Mouse (Mus musculus) limb, embryonic 12.5 days (tissue): Measurements from ENCODE around the gene Fam189b. TPM values are rescaled to one million over a fixed set of nuclear protein-coding genes. Genes with fewer than 3 reads are reported as not detected.

Experiments
- ATAC-seq: fragments of 200-750 bp; cut with Nextera tagmentation; 2 replicates; pipeline ENCODE4 v1.8.0; 2017; ENCODE audit warnings: low read depth, moderate TSS enrichment; ENCODE audit not compliant: insufficient number of reproducible peaks, insufficient read depth, low FRiP score, low TSS enrichment
- H3K27ac ChIP-seq: fragments of 300-500 bp; sonication (generic); 2 replicates; pipeline ENCODE4 v1.5.1; 2016; ENCODE audit warnings: mild to moderate bottlenecking, moderate library complexity
- H3K27me3 ChIP-seq: fragments of 300-500 bp; sonication (generic); 2 replicates; pipeline ENCODE4 v1.6.1; 2016; ENCODE audit warnings: mild to moderate bottlenecking, moderate library complexity
- H3K36me3 ChIP-seq: fragments of 300-500 bp; sonication (generic); 2 replicates; pipeline ENCODE4 v1.6.1; 2016; ENCODE audit warnings: mild to moderate bottlenecking, moderate library complexity
- H3K4me1 ChIP-seq: fragments of 300-500 bp; sonication (generic); replicated peaks from 2 replicates; pipeline ENCODE4 v1.6.1; 2016
- H3K4me2 ChIP-seq: fragments of 300-500 bp; sonication (generic); 2 replicates; pipeline ENCODE4 v1.6.1; 2016; ENCODE audit warnings: mild to moderate bottlenecking, moderate library complexity
- H3K4me3 ChIP-seq: fragments of 300-500 bp; sonication (generic); replicated peaks from 2 replicates; pipeline ENCODE4 v1.5.1; 2016; ENCODE audit warnings: mild to moderate bottlenecking
- H3K9ac ChIP-seq: fragments of 300-500 bp; sonication (generic); replicated peaks from 2 replicates; pipeline ENCODE4 v1.6.1; 2016; ENCODE audit warnings: mild to moderate bottlenecking, moderate library complexity
- H3K9me3 ChIP-seq: fragments of 300-500 bp; sonication (generic); 2 replicates; pipeline ENCODE4 v1.6.1; 2016; ENCODE audit warnings: mild to moderate bottlenecking, moderate library complexity
- whole genome bisulfite sequencing: fragments of 180-500 bp; shearing (Covaris S2); methylation state at CpG from one replicate; pipeline ENCODE4 v1.1.7; 2016; 5-methylcytosine and 5-hydroxymethylcytosine counted together
- polyA plus RNA-seq: library from polyadenylated mRNA; unstranded; fragments of >200 nt; fragmentation: Nextera tagmentation; extraction: Ambion mirVana; gene quantifications from 2 replicates; pipeline ENCODE4 v1.2.1, GENCODE M21; 2016

Fam189b gene
- polyA plus RNA-seq, result 27.4 and 33.8 TPM in 2 replicates

DNA sequence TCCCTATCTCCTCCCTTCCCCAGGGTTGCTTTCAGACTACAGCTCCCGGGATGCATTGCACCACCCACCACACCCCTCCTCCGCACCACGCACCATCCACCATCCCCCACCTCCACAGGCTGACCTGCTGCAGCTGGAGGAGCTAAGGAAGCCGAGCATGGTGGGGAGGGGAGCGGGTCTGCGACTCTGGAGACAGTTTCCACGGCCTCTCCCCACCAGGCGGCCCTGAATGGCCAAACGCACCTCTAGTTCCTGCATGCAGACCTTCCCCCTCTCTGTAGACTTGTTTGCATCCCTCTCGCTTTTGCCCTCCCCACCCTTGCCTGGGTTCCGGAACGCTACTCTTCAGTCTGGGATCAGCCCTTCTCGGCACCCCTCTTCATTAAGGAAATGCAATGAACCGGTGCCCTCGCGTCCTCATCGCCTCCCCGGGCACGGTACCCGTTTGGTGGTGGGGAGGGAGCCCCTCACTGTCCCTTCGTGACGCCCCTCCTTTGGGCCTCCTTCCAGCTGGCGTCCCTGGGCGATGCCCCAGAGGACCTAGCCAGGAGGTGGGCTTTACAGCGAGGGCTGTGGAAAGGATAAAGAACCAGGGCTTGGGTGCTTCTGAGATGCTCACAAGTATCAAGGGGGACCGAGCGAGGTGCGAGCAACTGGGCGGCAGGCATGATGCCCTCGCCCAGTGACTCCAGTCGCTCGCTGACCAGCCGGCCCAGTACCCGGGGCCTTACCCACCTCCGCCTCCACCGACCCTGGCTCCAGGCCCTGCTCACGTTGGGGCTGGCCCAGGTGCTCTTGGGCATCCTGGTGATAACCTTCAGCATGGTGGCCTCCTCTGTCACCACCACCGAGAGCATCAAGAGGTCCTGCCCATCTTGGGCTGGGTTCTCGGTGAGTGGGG is at the start of gene Fam189b:
TSS of gene Fam189b (plus strand) at position 86 of the 901 bp plus-strand sequence.
- H3K36me3 ChIP-seq, result peaks cover 54% of the 10 kb centered on the region
- H3K4me2 ChIP-seq, result peak within 1 kb of the TSS; percentile 92
- peak; percentile 89 for ATAC-seq
- peak within 1 kb of the TSS; percentile 89 for H3K27ac ChIP-seq
- H3K9ac ChIP-seq, result peak within 1 kb of the TSS; percentile 86
- H3K4me1 ChIP-seq, result peaks cover 39% of the 10 kb centered on the region
- WGBS, result 7% methylated on average over 39 of the region's 39 CpGs
- H3K4me3 ChIP-seq, result peak within 1 kb of the TSS; percentile 65
- H3K9me3 ChIP-seq, result no peaks in the 10 kb centered on the region
- H3K27me3 ChIP-seq, result no peaks in the 10 kb centered on the region

DNA sequence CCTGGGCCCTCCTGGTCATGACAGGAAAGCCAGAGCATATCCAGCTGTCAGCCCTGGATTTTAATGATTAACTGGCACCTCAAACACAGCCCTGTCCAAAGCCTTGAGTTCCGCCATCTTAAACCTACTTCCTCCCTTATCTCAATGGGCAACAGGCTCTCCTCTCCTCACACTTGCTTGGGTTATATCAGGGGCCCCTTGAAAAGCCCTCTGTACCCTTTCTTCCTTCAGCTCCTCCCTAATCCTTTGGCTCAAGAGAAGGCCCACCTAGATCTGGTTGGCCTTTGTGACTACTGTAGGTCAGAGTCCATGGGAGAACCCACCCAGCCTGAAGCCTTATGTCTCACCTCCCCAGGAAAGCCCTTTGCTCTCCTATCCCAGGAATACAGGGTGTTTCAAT is 49.2 kb upstream of the Fam189b start:
- Histone ChIP-seq H3K4me3 (no peak overlapping the region), H3K27ac (no peak overlapping the region), H3K36me3 (no peaks in the 10 kb centered on the region), H3K9ac (no peak overlapping the region), H3K9me3 (no peaks in the 10 kb centered on the region), H3K27me3 (peaks cover 27% of the 10 kb centered on the region), H3K4me1 (peaks cover 7% of the 10 kb centered on the region), H3K4me2 (no peak overlapping the region)
- no peak for ATAC-seq
- 82% methylated on average over 1 of the region's 1 CpGs for WGBS

DNA sequence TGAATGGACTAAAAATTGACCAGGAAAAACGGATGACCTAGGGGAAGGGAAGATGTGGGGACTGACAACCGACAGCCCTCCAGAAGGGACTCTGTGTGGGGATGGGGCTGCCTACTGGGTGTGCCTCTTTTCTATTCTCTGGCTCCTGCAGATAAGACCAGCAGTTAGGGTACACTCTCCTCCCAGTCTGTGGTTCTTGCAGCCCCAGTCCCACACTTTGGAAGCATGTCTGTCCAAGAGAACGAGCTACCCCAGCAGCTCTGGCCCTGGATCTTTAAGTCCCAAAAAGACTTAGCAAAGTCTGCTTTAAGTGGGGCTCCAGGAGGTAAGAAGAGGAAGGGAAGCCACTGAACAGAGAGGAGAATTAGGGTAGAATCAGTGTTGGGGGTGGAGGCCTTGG is 47.0 kb upstream of the Fam189b start, which contains the start of gene Pklr:
TSS of gene Pklr (plus strand) at position 185 of the 400 bp plus-strand sequence.
- peaks cover 27% of the 10 kb centered on the region for H3K27me3 ChIP-seq
- H3K4me1 ChIP-seq, result peaks cover 7% of the 10 kb centered on the region
- H3K36me3 ChIP-seq, result no peaks in the 10 kb centered on the region
- ATAC-seq, result no peak
- H3K4me2 ChIP-seq, result no peak within 1 kb of the TSS
- no peak within 1 kb of the TSS for H3K27ac ChIP-seq
- no peaks in the 10 kb centered on the region for H3K9me3 ChIP-seq
- WGBS, result 62% methylated on average over 3 of the region's 3 CpGs
- H3K4me3 ChIP-seq, result no peak within 1 kb of the TSS
- H3K9ac ChIP-seq, result no peak within 1 kb of the TSS

DNA sequence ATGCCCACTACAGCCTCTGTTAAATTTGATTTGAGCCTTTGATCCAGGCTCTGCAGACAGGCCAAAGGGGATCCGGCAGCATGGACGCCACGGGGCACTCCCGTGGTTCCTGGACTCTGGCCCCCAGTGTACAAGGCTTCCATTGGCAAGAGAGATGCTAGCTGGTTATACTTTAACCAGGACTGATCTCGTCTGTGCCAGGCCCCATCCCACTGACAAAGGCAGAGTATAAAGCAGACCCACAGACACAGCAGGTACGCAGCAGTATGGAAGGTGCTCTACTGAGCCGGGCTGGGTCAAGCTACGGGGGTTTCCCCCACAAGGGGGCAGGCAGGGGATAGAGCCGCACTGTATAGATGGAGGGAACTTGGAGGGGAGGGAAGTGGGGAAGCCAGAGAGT is 46.6 kb upstream of the Fam189b start:
- Histone ChIP-seq H3K4me2 (no peak overlapping the region), H3K27ac (no peak overlapping the region), H3K4me3 (no peak overlapping the region), H3K27me3 (peaks cover 27% of the 10 kb centered on the region), H3K9ac (no peak overlapping the region), H3K4me1 (peaks cover 7% of the 10 kb centered on the region), H3K36me3 (no peaks in the 10 kb centered on the region), H3K9me3 (no peaks in the 10 kb centered on the region)
- 48% methylated on average over 9 of the region's 9 CpGs for WGBS
- no peak for ATAC-seq

DNA sequence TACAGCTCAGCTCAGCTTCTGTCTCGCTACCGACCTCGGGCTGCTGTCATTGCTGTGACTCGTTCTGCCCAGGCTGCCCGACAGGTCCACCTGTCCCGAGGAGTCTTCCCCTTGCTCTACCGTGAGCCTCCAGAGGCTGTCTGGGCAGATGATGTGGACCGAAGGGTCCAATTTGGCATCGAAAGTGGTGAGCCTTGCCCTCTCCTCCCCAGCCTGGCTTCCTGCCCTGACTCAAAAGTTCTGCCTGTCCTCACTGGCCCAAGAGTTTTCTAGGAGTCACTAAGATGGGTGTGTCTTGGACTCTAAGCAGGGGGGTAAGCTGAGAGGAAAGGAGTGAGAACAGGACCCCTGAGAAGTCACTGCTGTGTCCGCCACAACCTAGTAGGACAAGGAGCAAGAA is 38.1 kb upstream of the Fam189b start:
- Histone ChIP-seq H3K9ac (no peak overlapping the region), H3K4me2 (no peak overlapping the region), H3K4me3 (no peak overlapping the region), H3K27me3 (peaks cover 46% of the 10 kb centered on the region), H3K4me1 (peaks cover 9% of the 10 kb centered on the region), H3K27ac (no peak overlapping the region), H3K9me3 (no peaks in the 10 kb centered on the region), H3K36me3 (no peaks in the 10 kb centered on the region)
- ATAC-seq, result no peak
- WGBS, result 66% methylated on average over 10 of the region's 10 CpGs

DNA sequence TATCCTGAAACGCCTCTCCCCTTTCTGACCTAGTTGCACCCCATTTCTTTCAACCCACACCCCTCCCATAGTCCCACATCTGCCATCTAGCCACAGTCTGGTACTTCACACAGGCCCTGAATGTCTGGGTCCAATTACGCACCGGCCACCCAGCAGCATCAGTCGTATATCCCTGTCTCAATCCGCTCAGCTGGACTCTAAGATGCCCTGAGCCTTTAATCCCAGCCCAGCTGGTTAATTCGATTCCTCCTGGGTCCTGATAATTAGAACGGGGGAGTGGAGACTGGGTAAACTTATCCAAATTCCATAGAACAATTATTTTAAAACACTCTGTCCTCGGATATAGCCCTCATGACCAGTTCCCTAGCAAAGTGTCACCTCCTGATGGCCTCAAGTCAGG is 37.4 kb upstream of the Fam189b start:
- Histone ChIP-seq H3K9me3 (no peaks in the 10 kb centered on the region), H3K4me1 (peaks cover 9% of the 10 kb centered on the region), H3K4me3 (no peak overlapping the region), H3K27me3 (peaks cover 53% of the 10 kb centered on the region), H3K36me3 (no peaks in the 10 kb centered on the region), H3K27ac (no peak overlapping the region), H3K9ac (no peak overlapping the region), H3K4me2 (no peak overlapping the region)
- ATAC-seq, result no peak
- WGBS, result 27% methylated on average over 8 of the region's 8 CpGs

DNA sequence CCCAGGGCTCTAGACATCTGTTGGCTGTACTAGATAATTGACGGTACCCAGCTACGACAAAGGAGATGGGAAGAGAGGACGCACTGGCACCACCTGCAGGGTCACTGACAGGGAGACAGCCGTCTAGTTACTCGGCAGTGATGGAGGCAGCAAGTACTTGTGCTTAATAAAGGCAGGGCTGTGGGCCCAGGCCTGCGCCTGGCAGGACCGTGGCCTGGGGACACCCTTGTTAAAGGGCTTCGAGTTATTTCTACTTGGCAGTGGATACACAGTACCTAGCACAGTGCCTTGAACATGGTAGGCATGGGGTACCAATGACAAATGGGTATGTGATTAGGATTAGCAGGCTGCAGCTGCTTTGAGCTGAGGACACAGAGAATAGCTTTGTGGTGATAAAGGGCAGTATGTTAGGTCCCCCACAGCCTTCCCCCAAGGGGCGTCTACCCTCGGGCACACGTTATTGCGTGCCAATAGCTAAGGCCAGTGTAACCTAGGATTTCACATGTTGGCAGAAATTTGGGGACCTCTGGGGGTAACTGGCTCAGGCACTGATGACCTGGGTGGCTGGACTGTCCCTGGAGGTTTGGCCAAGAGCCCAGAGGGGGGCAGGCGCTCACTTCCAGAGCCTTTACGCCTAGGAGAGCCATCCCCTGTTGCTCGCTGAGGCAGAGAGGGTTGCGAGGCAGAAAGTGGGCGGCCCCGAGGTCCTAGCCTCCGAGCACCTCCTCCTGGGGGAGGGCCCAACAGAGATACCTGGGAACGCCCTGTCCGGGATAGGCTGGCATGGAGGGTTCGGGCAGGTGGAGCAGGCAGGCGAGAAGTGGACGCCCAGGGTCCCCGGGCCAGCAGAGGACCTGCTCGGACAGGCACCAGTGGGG is 35.6 kb upstream of the Fam189b start:
- Histone ChIP-seq H3K27ac (no peak overlapping the region), H3K4me2 (peak overlapping the region; percentile 58), H3K4me3 (peak overlapping the region; percentile 29), H3K36me3 (no peaks in the 10 kb centered on the region), H3K27me3 (peaks cover 67% of the 10 kb centered on the region), H3K9ac (peak overlapping the region; percentile 24; the same call in 1 of the 2 replicates), H3K4me1 (peaks cover 9% of the 10 kb centered on the region), H3K9me3 (no peaks in the 10 kb centered on the region)
- WGBS, result 22% methylated on average over 26 of the region's 26 CpGs
- peak; percentile 34; the same call in 1 of the 2 replicates for ATAC-seq

DNA sequence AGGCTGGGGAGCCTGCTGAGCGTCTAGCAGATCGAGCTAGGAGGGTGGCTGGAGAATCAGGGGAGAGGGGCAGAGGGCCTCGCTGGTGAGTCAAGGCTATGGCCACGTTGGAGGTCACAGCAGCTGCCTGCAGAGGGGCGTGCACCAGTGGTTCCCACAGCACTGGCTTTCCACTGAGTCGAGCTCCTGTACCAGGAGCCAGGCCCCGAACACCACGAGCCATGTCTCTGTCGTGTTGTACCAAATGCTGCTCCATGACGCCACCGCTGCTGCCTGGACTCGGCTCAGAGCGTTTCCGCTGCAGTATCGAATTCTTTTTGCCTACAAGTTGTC is 35.0 kb upstream of the Fam189b start:
- H3K27me3 ChIP-seq, result peaks cover 73% of the 10 kb centered on the region
- H3K4me3 ChIP-seq, result peak overlapping the region; percentile 29
- WGBS, result 6% methylated on average over 15 of the region's 15 CpGs
- peak overlapping the region; percentile 24; the same call in 1 of the 2 replicates for H3K9ac ChIP-seq
- H3K4me1 ChIP-seq, result peaks cover 9% of the 10 kb centered on the region
- no peaks in the 10 kb centered on the region for H3K36me3 ChIP-seq
- H3K4me2 ChIP-seq, result peak overlapping the region; percentile 58
- no peak for ATAC-seq
- no peak overlapping the region for H3K27ac ChIP-seq
- no peaks in the 10 kb centered on the region for H3K9me3 ChIP-seq

DNA sequence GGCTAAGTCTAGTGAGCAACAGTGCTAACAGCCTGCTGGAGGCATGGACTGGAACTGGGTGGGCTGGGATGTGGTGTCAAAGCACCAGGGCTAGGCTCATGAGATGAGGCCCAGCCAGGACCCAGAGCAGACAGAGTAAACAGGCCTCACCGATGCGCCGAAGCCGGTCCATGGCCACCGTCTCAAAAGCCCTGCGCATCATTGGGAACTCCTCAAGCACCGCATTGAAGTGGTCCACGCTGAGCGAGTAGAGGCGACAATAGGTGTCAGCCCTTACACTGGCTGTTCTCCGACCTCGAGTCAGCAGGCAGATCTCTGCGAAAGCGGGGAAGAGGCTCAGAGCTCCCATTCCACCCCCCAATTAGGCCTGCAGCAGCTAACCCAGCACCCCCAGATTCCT is 34.4 kb upstream of the Fam189b start:
- H3K9ac ChIP-seq, result no peak overlapping the region
- H3K4me3 ChIP-seq, result no peak overlapping the region
- peak overlapping the region; percentile 58 for H3K4me2 ChIP-seq
- ATAC-seq, result no peak
- no peak overlapping the region for H3K27ac ChIP-seq
- H3K36me3 ChIP-seq, result no peaks in the 10 kb centered on the region
- H3K9me3 ChIP-seq, result no peaks in the 10 kb centered on the region
- peaks cover 9% of the 10 kb centered on the region for H3K4me1 ChIP-seq
- WGBS, result 72% methylated on average over 14 of the region's 14 CpGs
- H3K27me3 ChIP-seq, result peaks cover 74% of the 10 kb centered on the region

DNA sequence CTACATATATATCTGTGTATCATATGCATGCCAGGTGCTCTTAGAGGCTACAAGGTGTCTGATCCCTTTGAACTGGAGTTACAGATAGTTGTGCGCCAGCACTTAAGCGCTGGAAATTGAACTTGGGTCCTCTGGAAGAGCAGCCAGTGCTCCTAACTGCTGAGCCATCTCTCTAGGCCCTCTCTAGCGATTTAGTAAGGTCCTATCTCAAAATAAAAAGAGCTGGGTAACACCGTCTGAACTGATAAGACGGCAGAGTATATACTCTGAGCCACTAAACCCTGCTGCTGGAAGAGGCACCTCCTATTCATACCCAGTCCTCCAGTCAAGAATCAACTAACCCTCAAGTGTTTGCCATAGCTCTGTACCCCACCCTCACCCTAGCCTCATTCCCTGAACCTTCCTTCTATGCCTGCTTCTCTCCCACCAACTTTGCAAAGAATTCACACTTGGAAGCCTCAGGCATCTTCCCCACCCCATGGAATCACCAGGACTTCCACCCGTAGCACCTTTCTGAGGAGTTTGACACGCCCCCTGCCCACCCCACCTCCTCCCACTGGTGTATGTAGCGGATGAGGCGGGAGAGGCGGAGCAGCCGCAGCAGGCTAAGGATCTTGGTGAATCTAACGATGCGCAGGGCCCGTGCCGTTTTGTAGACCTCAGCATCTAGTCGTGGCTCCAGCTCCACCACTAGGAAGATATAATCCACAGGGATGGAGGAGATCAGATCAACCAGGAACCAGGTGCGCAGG is 30.7 kb upstream of the Fam189b start:
- WGBS, result 47% methylated on average over 17 of the region's 17 CpGs
- Histone ChIP-seq H3K9ac (no peak overlapping the region), H3K36me3 (no peaks in the 10 kb centered on the region), H3K27me3 (peaks cover 61% of the 10 kb centered on the region), H3K4me2 (no peak overlapping the region), H3K27ac (no peak overlapping the region), H3K4me1 (peaks cover 9% of the 10 kb centered on the region), H3K4me3 (no peak overlapping the region), H3K9me3 (no peaks in the 10 kb centered on the region)
- ATAC-seq, result no peak
